Mouse (Mus musculus): ENCODE results near the gene Fem1b. TPM values are rescaled to one million over a fixed set of nuclear protein-coding genes. Genes with fewer than 3 reads are reported as not detected.

Gene Fem1b
- polyA plus RNA-seq, 1 experiment, result 201 TPM

DNA sequence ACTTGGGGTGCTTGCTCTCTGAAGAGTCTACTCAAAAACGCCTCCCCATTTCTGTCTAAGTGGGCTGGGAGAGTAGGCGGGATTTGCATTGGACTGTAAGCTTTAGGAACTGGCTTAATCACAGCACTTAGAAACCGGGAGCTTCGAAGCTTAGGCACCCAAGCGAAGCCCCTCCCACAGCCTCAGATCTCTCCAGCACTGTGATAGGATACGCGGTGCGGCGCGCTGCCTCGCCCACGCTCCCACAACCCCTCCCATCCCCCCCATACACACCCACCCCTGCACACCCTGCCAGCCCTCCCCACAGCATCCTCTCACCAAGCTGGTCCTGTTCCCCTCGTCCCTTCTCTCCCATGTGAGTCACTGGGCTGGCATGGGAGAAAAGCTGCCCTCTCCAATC is 48.3 kb downstream of the Fem1b start:
- peak overlapping the region; percentile 19; the same call in 1 of the 2 replicates for H3K4me3 ChIP-seq (ENCODE audit: low read depth, low read length)
- H3K9ac ChIP-seq (ENCODE audit: low read depth, poor library complexity, severe bottlenecking), result no peak overlapping the region
- no peaks in the 10 kb centered on the region for H3K27me3 ChIP-seq (ENCODE audit: control insufficient read depth, insufficient read depth, low read length, poor library complexity, severe bottlenecking)
- no peak overlapping the region for H3K27ac ChIP-seq (ENCODE audit: insufficient read depth, low read length)
- TF ChIP-seq EP300 (IDR thresholded peaks at IDR 0.05; ENCODE audit: insufficient read depth, low read depth, low read length) (no peak), CTCF (IDR thresholded peaks at IDR 0.05; ENCODE audit: low read depth, low read length) (no peak), POLR2A (IDR thresholded peaks at IDR 0.05; ENCODE audit: insufficient read depth, low read length) (no peak)
- peaks cover 2% of the 10 kb centered on the region for H3K4me1 ChIP-seq (ENCODE audit: control insufficient read depth, insufficient read depth, low read length)
- no peaks in the 10 kb centered on the region for H3K9me3 ChIP-seq (replicated peaks; ENCODE audit: control insufficient read depth, insufficient read depth, low read length, poor library complexity, severe bottlenecking)
- no peaks in the 10 kb centered on the region for H3K36me3 ChIP-seq (ENCODE audit: control insufficient read depth, insufficient read depth, low read length, poor library complexity, severe bottlenecking)

DNA sequence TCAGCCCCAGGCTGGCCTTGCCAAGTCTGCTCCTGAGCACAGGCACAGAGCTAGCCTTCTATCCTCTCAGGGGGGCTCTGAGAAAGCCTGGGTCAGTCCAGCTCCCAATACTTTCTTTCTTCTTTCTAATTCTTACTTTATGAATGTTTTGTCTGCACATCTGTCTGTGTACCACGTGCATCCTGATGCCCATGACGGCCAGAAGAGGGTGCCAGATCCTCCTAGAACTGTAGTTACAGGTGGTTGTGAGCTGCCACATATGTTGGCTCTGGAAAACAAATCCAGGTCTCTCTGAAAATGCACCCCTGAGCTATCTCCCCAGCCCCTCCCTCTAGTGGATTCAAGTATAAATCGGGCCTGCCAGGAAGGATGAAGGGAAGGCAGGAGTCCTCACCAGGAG is 52.1 kb downstream of the Fem1b start:
- Histone ChIP-seq H3K27ac (ENCODE audit: insufficient read depth, low read length) (no peak overlapping the region), H3K27me3 (ENCODE audit: control insufficient read depth, insufficient read depth, low read length, poor library complexity, severe bottlenecking) (no peaks in the 10 kb centered on the region), H3K36me3 (ENCODE audit: control insufficient read depth, insufficient read depth, low read length, poor library complexity, severe bottlenecking) (no peaks in the 10 kb centered on the region), H3K9me3 (replicated peaks; ENCODE audit: control insufficient read depth, insufficient read depth, low read length, poor library complexity, severe bottlenecking) (no peaks in the 10 kb centered on the region), H3K9ac (ENCODE audit: low read depth, poor library complexity, severe bottlenecking) (no peak overlapping the region), H3K4me3 (ENCODE audit: low read depth, low read length) (no peak overlapping the region), H3K4me1 (ENCODE audit: control insufficient read depth, insufficient read depth, low read length) (peaks cover 2% of the 10 kb centered on the region)
- peak; percentile 63 for TF ChIP-seq CTCF (IDR thresholded peaks at IDR 0.05; ENCODE audit: low read depth, low read length)
- TF ChIP-seq POLR2A (IDR thresholded peaks at IDR 0.05; ENCODE audit: insufficient read depth, low read length), result no peak

- Histone ChIP-seq H3K4me3 (ENCODE audit: low read depth, low read length) (no peak overlapping the region), H3K27ac (ENCODE audit: insufficient read depth, low read length) (no peak overlapping the region), H3K27me3 (ENCODE audit: control insufficient read depth, insufficient read depth, low read length, poor library complexity, severe bottlenecking) (no peaks in the 10 kb centered on the region), H3K4me1 (ENCODE audit: control insufficient read depth, insufficient read depth, low read length) (no peaks in the 10 kb centered on the region), H3K9ac (ENCODE audit: low read depth, poor library complexity, severe bottlenecking) (no peak overlapping the region), H3K36me3 (ENCODE audit: control insufficient read depth, insufficient read depth, low read length, poor library complexity, severe bottlenecking) (no peaks in the 10 kb centered on the region), H3K9me3 (replicated peaks; ENCODE audit: control insufficient read depth, insufficient read depth, low read length, poor library complexity, severe bottlenecking) (no peaks in the 10 kb centered on the region)
- no peak for TF ChIP-seq EP300 (IDR thresholded peaks at IDR 0.05; ENCODE audit: insufficient read depth, low read depth, low read length)
- no peak for TF ChIP-seq CTCF (IDR thresholded peaks at IDR 0.05; ENCODE audit: low read depth, low read length)
These were observed 53.4 kb downstream of the Fem1b start for GRCm38 (mm10) chr9:62758288-62758687.

GRCm38 (mm10) chr9:62750381-62750780 is 61.4 kb downstream of the Fem1b start:
- Histone ChIP-seq H3K4me1 (ENCODE audit: control insufficient read depth, insufficient read depth, low read length) (no peaks in the 10 kb centered on the region), H3K36me3 (ENCODE audit: control insufficient read depth, insufficient read depth, low read length, poor library complexity, severe bottlenecking) (no peaks in the 10 kb centered on the region), H3K4me3 (ENCODE audit: low read depth, low read length) (no peak overlapping the region), H3K27ac (ENCODE audit: insufficient read depth, low read length) (no peak overlapping the region), H3K9me3 (replicated peaks; ENCODE audit: control insufficient read depth, insufficient read depth, low read length, poor library complexity, severe bottlenecking) (no peaks in the 10 kb centered on the region), H3K27me3 (ENCODE audit: control insufficient read depth, insufficient read depth, low read length, poor library complexity, severe bottlenecking) (no peaks in the 10 kb centered on the region), H3K9ac (ENCODE audit: low read depth, poor library complexity, severe bottlenecking) (no peak overlapping the region)
- no peak for TF ChIP-seq EP300 (IDR thresholded peaks at IDR 0.05; ENCODE audit: insufficient read depth, low read depth, low read length)
- TF ChIP-seq POLR2A (IDR thresholded peaks at IDR 0.05; ENCODE audit: insufficient read depth, low read length), result no peak
- TF ChIP-seq CTCF (IDR thresholded peaks at IDR 0.05; ENCODE audit: low read depth, low read length), result no peak

DNA sequence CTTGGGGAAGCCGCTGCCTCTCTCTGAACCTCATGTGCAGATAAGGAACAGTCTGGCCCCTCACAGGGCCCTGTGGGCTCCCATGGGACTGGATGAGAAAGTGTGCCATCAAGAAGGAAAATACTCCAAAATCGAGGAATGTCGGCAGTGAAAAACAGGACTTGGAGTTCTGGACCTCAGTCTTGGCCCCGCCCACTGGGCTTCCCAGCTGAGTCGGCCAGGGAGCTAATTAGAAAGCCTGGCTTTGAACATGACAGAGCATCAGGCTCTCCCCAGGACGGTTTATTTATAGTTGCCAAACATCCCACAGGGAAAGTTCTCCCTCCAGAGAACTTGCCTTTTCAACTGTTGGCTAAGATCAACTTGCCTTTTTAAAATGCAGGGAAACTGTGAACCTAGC is 62.1 kb downstream of the Fem1b start:
- no peaks in the 10 kb centered on the region for H3K36me3 ChIP-seq (ENCODE audit: control insufficient read depth, insufficient read depth, low read length, poor library complexity, severe bottlenecking)
- H3K27ac ChIP-seq (ENCODE audit: insufficient read depth, low read length), result no peak overlapping the region
- no peaks in the 10 kb centered on the region for H3K27me3 ChIP-seq (ENCODE audit: control insufficient read depth, insufficient read depth, low read length, poor library complexity, severe bottlenecking)
- no peaks in the 10 kb centered on the region for H3K4me1 ChIP-seq (ENCODE audit: control insufficient read depth, insufficient read depth, low read length)
- no peak overlapping the region for H3K4me3 ChIP-seq (ENCODE audit: low read depth, low read length)
- H3K9me3 ChIP-seq (replicated peaks; ENCODE audit: control insufficient read depth, insufficient read depth, low read length, poor library complexity, severe bottlenecking), result no peaks in the 10 kb centered on the region
- no peak overlapping the region for H3K9ac ChIP-seq (ENCODE audit: low read depth, poor library complexity, severe bottlenecking)
- TF ChIP-seq POLR2A (IDR thresholded peaks at IDR 0.05; ENCODE audit: insufficient read depth, low read length) (no peak), EP300 (IDR thresholded peaks at IDR 0.05; ENCODE audit: insufficient read depth, low read depth, low read length) (no peak), CTCF (IDR thresholded peaks at IDR 0.05; ENCODE audit: low read depth, low read length) (no peak)

DNA sequence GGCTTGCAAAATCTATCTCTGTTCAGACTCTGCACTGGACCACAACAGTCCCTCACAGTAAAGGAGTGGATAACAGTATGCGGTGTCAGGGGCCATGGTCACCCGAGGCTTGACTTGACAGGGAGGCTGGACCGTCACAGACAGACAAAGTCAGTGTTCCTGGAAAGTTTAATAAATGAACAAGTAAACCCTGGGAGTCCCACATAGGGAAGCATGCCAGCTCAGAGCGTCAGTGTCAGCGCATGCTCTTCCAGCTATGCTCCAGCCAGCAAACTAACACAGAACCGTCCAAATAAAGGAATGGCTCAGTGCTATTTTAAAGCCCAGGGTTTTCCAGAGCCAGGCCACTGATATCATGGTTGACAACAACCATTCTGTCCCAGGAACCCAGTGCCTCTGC is 65.1 kb downstream of the Fem1b start:
- H3K27me3 ChIP-seq (ENCODE audit: control insufficient read depth, insufficient read depth, low read length, poor library complexity, severe bottlenecking), result no peaks in the 10 kb centered on the region
- no peaks in the 10 kb centered on the region for H3K36me3 ChIP-seq (ENCODE audit: control insufficient read depth, insufficient read depth, low read length, poor library complexity, severe bottlenecking)
- H3K9me3 ChIP-seq (replicated peaks; ENCODE audit: control insufficient read depth, insufficient read depth, low read length, poor library complexity, severe bottlenecking), result no peaks in the 10 kb centered on the region
- no peak overlapping the region for H3K9ac ChIP-seq (ENCODE audit: low read depth, poor library complexity, severe bottlenecking)
- TF ChIP-seq POLR2A (IDR thresholded peaks at IDR 0.05; ENCODE audit: insufficient read depth, low read length), result no peak
- TF ChIP-seq CTCF (IDR thresholded peaks at IDR 0.05; ENCODE audit: low read depth, low read length), result no peak
- no peak for TF ChIP-seq EP300 (IDR thresholded peaks at IDR 0.05; ENCODE audit: insufficient read depth, low read depth, low read length)
- H3K4me3 ChIP-seq (ENCODE audit: low read depth, low read length), result no peak overlapping the region
- no peak overlapping the region for H3K27ac ChIP-seq (ENCODE audit: insufficient read depth, low read length)
- no peaks in the 10 kb centered on the region for H3K4me1 ChIP-seq (ENCODE audit: control insufficient read depth, insufficient read depth, low read length)
